Comparison of ENCODE assay signal across 13 mouse cellular contexts in genomic region chr12:85278919-85279318, GRCm38 (mm10). TPM values are rescaled to one million over a fixed set of nuclear protein-coding genes. Genes with fewer than 3 reads are reported as not detected.
DNase-seq lines count a peak whose midpoint lies in the region; ATAC-seq and TF ChIP-seq lines count a peak whose summit lies in the region.
"Had no signal": no experiment of that assay in that cellular context is flagged by ENCODE, and none has a peak within 500 bp of the region (broad histone marks: within the 10 kb centered on the region; RNA-seq: fewer than 3 reads in every experiment).

No protein-coding gene starts in this region.

- H3K27ac ChIP-seq in intestine, postnatal 0 days (ENCODE audit: low read depth, low read length): no peak overlapping the region
- H3K27ac ChIP-seq in intestine, embryonic 16.5 days (ENCODE audit: low read length): no peak overlapping the region
- H3K27ac ChIP-seq: embryonic facial prominence, embryonic 15.5 days; hindbrain, embryonic 13.5 days had no signal

- H3K27me3 ChIP-seq in intestine, postnatal 0 days (replicated peaks; ENCODE audit: control insufficient read depth, insufficient read depth, low read length): no peaks in the 10 kb centered on the region
- H3K27me3 ChIP-seq in intestine, embryonic 16.5 days (replicated peaks; ENCODE audit: control insufficient read depth, insufficient read depth, low read length): no peaks in the 10 kb centered on the region
- H3K27me3 ChIP-seq in G1E (ENCODE audit: insufficient read depth, low read length): no peaks in the 10 kb centered on the region
- no peaks in the 10 kb centered on the region for H3K27me3 ChIP-seq in erythroblast, embryonic 14.5 days (ENCODE audit: control insufficient read depth)
- H3K27me3 ChIP-seq: embryonic facial prominence, embryonic 15.5 days; heart, embryonic 12.5 days; hindbrain, embryonic 13.5 days; megakaryocyte, embryonic 14.5 days had no signal

- no peaks in the 10 kb centered on the region for H3K4me1 ChIP-seq in intestine, postnatal 0 days (replicated peaks; ENCODE audit: control insufficient read depth, insufficient read depth, low read length)
- peaks cover 3% of the 10 kb centered on the region for H3K4me1 ChIP-seq in intestine, embryonic 16.5 days (ENCODE audit: control insufficient read depth, insufficient read depth, low read length)
- H3K4me1 ChIP-seq in G1E (ENCODE audit: insufficient read depth, low read depth, low read length): peaks cover 38% of the 10 kb centered on the region
- H3K4me1 ChIP-seq in erythroblast, embryonic 14.5 days (ENCODE audit: control insufficient read depth): peaks cover 45% of the 10 kb centered on the region

- ATAC-seq in intestine, postnatal 0 days: no peak
- ATAC-seq in intestine, embryonic 16.5 days: no peak
- ATAC-seq in G1E (ENCODE audit: extremely low read depth, insufficient number of reproducible peaks, low FRiP score, poor library complexity, severe bottlenecking): peak; percentile 18; the same call in 1 of the 2 replicates
- ATAC-seq in megakaryocyte progenitor cell, adult 5-6 weeks (replicated peaks; ENCODE audit: poor library complexity): peak; percentile 63

- no peak overlapping the region for H3K4me3 ChIP-seq in intestine, postnatal 0 days (ENCODE audit: low read depth, low read length)
- H3K4me3 ChIP-seq in intestine, embryonic 16.5 days (ENCODE audit: low read length): no peak overlapping the region
- H3K4me3 ChIP-seq in G1E (ENCODE audit: low read depth, low read length): peak overlapping the region; percentile 42; the same call in 1 of the 2 replicates
- H3K4me3 ChIP-seq in erythroblast, embryonic 14.5 days (replicated peaks): peak overlapping the region; percentile 87

- 96% methylated on average over 10 of the region's 10 CpGs for WGBS in intestine, postnatal 0 days
- WGBS in intestine, embryonic 16.5 days: 93% methylated on average over 10 of the region's 10 CpGs

- H3K36me3 ChIP-seq in intestine, postnatal 0 days (ENCODE audit: control insufficient read depth, insufficient read depth): no peaks in the 10 kb centered on the region
- H3K36me3 ChIP-seq in intestine, embryonic 16.5 days (ENCODE audit: control insufficient read depth, insufficient read depth, low read length): no peaks in the 10 kb centered on the region
- peaks cover 52% of the 10 kb centered on the region for H3K36me3 ChIP-seq in G1E (replicated peaks)
- peaks cover 46% of the 10 kb centered on the region for H3K36me3 ChIP-seq in erythroblast, embryonic 14.5 days (ENCODE audit: control insufficient read depth)

- no peak overlapping the region for H3K9ac ChIP-seq in intestine, postnatal 0 days (ENCODE audit: low read depth, low read length)
- no peak overlapping the region for H3K9ac ChIP-seq in intestine, embryonic 16.5 days (ENCODE audit: low read depth, low read length)

- H3K9me3 ChIP-seq in intestine, postnatal 0 days (ENCODE audit: control insufficient read depth): no peaks in the 10 kb centered on the region
- H3K9me3 ChIP-seq in intestine, embryonic 16.5 days (ENCODE audit: control insufficient read depth, low read length): no peaks in the 10 kb centered on the region
- H3K9me3 ChIP-seq in G1E (replicated peaks): no peaks in the 10 kb centered on the region
- peaks cover 5% of the 10 kb centered on the region; the same call in 1 of the 2 replicates for H3K9me3 ChIP-seq in erythroblast, embryonic 14.5 days (ENCODE audit: control insufficient read depth, low read length)
- H3K9me3 ChIP-seq: embryonic facial prominence, embryonic 15.5 days; heart, embryonic 12.5 days; hindbrain, embryonic 13.5 days; megakaryocyte, embryonic 14.5 days had no signal

- H3K4me2 ChIP-seq in intestine, postnatal 0 days (replicated peaks; ENCODE audit: low read depth): no peak overlapping the region
- no peak overlapping the region for H3K4me2 ChIP-seq in intestine, embryonic 16.5 days (ENCODE audit: low read depth, low read length)

- 0 out of 2 replicates have a peak, but pooled peaks have one; percentile 15 for TF ChIP-seq CTCF in intestine, postnatal 0 days (IDR thresholded peaks at IDR 0.05; ENCODE audit: low read depth)
- peak; percentile 39 for TF ChIP-seq CTCF in G1E (IDR thresholded peaks at IDR 0.05; ENCODE audit: low read depth, low read length)

- DNase-seq in G1E (ENCODE audit: low spot score): peak; percentile 41
- DNase-seq in layer of hippocampus, adult 9-11 months: no peak
- DNase-seq in Muller cell, postnatal 12 days (ENCODE audit: inconsistent ontology term): no peak
- DNase-seq: cerebellum, postnatal 25 days; spleen, adult 18-20 months had no signal

RNA-seq across cellular contexts. Expression of gene Mlh3, which starts 8.5 kb away (rescaled TPM):
- 2.5 and 3.0 TPM in 2 replicates for polyA plus RNA-seq in intestine, postnatal 0 days (2015; fragmentation: Nextera tagmentation; extraction: Ambion mirVana)
- polyA plus RNA-seq in intestine, embryonic 16.5 days (2015; fragmentation: Nextera tagmentation; extraction: Ambion mirVana): 5.5 and 5.7 TPM in 2 replicates
- total RNA-seq in G1E (2014; fragmentation: Nextera tagmentation): 25.2 and 33.6 TPM in 2 replicates
- total RNA-seq in G1E (2017): 19.5 and 20.8 TPM in 2 replicates
- 1.9 and 2.2 TPM in 2 replicates for polyA plus RNA-seq in G1E (2012)
- polyA plus RNA-seq in erythroblast, embryonic 14.5 days (2012): 0.04 and 0.09 TPM in 2 replicates
- total RNA-seq in megakaryocyte progenitor cell, adult 5-6 weeks (2015): 5.6 and 7.9 TPM in 2 replicates
- 7.9 and 9.7 TPM in 2 replicates for total RNA-seq in megakaryocyte progenitor cell, adult 5-6 weeks (2017)

RNA-seq across cellular contexts. Expression of gene Acyp1, which starts 9.3 kb away (rescaled TPM):
- 50.3 and 51.9 TPM in 2 replicates for polyA plus RNA-seq in intestine, postnatal 0 days (2015; fragmentation: Nextera tagmentation; extraction: Ambion mirVana)
- polyA plus RNA-seq in intestine, embryonic 16.5 days (2015; fragmentation: Nextera tagmentation; extraction: Ambion mirVana): 50.2 and 52.3 TPM in 2 replicates
- 57.0 and 57.3 TPM in 2 replicates for total RNA-seq in G1E (2014; fragmentation: Nextera tagmentation)
- total RNA-seq in G1E (2017): 285 and 291 TPM in 2 replicates
- 97.7 and 127 TPM in 2 replicates for polyA plus RNA-seq in G1E (2012)
- polyA plus RNA-seq in erythroblast, embryonic 14.5 days (2012): 7.4 and 10.0 TPM in 2 replicates
- 52.4 and 52.8 TPM in 2 replicates for total RNA-seq in megakaryocyte progenitor cell, adult 5-6 weeks (2015)
- total RNA-seq in megakaryocyte progenitor cell, adult 5-6 weeks (2017): 40.4 and 54.5 TPM in 2 replicates

RNA-seq across cellular contexts. Expression of gene Zc2hc1c, which starts 9.5 kb away (rescaled TPM):
- polyA plus RNA-seq in intestine, postnatal 0 days (2015; fragmentation: Nextera tagmentation; extraction: Ambion mirVana): 0.86 and 0.96 TPM in 2 replicates
- 1.5 TPM in 2 replicates for polyA plus RNA-seq in intestine, embryonic 16.5 days (2015; fragmentation: Nextera tagmentation; extraction: Ambion mirVana)
- not detected in 2 replicates for total RNA-seq in G1E (2014; fragmentation: Nextera tagmentation)
- 1.2 and 1.3 TPM in 2 replicates for total RNA-seq in G1E (2017)
- 0.03 and 0.04 TPM in 2 replicates for polyA plus RNA-seq in G1E (2012)
- polyA plus RNA-seq in erythroblast, embryonic 14.5 days (2012): 0.01 TPM in 1 of 2 replicates, not detected in the other
- total RNA-seq in megakaryocyte progenitor cell, adult 5-6 weeks (2015): not detected in 2 replicates
- total RNA-seq in megakaryocyte progenitor cell, adult 5-6 weeks (2017): not detected in 2 replicates

RNA-seq across cellular contexts. Expression of gene Eif2b2, which starts 59.6 kb away (rescaled TPM):
- polyA plus RNA-seq in intestine, postnatal 0 days (2015; fragmentation: Nextera tagmentation; extraction: Ambion mirVana): 44.5 and 44.9 TPM in 2 replicates
- polyA plus RNA-seq in intestine, embryonic 16.5 days (2015; fragmentation: Nextera tagmentation; extraction: Ambion mirVana): 67.6 and 74.8 TPM in 2 replicates
- total RNA-seq in G1E (2014; fragmentation: Nextera tagmentation) (28.4 and 36.0 TPM in 2 replicates), G1E (2017) (136 and 155 TPM in 2 replicates)
- polyA plus RNA-seq in G1E (2012): 320 and 408 TPM in 2 replicates
- 18.6 and 27.3 TPM in 2 replicates for polyA plus RNA-seq in erythroblast, embryonic 14.5 days (2012)
- 30.0 and 32.4 TPM in 2 replicates for total RNA-seq in megakaryocyte progenitor cell, adult 5-6 weeks (2015)
- total RNA-seq in megakaryocyte progenitor cell, adult 5-6 weeks (2017): 74.6 and 109 TPM in 2 replicates

Comparison
In these comparisons a context has a peak if more than half of its experiments do, and no peak if none do; other contexts are left out.
1. ATAC-seq: peak in G1E (single experiment) and megakaryocyte progenitor cell, adult 5-6 weeks (single experiment); none in intestine, postnatal 0 days (single experiment) and intestine, embryonic 16.5 days (single experiment).
2. H3K4me3 ChIP-seq: peak in G1E (single experiment) and erythroblast, embryonic 14.5 days (single experiment); none in intestine, postnatal 0 days (single experiment) and intestine, embryonic 16.5 days (single experiment).